8 mouse cellular contexts compared by ENCODE assay signal in the genomic region with DNA sequence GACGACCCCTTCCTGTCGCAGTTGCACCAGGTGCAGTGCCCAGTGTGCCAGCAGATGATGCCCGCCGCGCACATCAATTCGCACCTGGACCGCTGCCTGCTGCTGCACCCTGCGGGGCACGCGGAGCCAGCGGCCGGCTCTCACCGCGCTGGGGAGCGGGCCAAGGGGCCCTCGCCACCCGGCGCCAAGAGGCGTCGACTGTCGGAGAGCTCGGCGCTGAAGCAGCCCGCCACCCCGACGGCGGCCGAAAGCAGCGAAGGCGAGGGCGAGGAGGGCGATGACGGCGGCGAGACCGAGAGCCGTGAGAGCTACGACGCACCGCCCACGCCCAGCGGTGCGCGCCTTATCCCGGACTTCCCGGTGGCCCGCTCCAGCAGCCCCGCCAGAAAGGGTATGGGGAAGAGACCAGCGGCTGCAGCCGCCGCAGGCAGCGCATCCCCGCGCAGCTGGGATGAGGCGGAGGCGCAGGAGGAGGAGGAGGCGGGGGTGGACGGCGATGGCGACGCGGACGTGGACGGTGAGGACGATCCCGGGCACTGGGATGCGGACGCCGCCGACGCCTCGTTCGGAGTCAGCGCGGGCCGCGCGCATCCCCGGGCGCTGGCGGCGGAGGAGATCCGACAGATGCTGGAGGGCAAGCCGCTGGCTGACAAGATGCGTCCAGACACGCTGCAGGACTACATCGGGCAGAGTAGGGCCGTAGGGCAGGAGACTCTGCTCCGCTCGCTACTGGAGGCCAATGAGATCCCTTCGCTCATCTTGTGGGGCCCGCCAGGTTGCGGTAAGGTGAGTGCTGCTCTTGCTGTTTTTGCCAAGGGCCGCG. TPM values are rescaled to one million over a fixed set of nuclear protein-coding genes. Genes with fewer than 3 reads are reported as not detected.
A peak's percentile ranks its signal among the peaks of the same experiment; 100 is the strongest.
DNase-seq lines count a peak whose midpoint lies in the region; ATAC-seq and TF ChIP-seq lines count a peak whose summit lies in the region.

Gene D930007J09Rik, minus strand, starts transcription at position 591 of the 823 bp plus-strand sequence.

- no peak for DNase-seq in CH12.LX (ENCODE audit: extremely low read depth)
- DNase-seq in adrenal gland, postnatal 4 days (ENCODE audit: low spot score in 2 of 2) = peak; percentile 21 to 22
- DNase-seq in embryonic facial prominence, embryonic 14.5 days (ENCODE audit: low spot score) = peak; percentile 42
- peak; percentile 38 to 53 for DNase-seq in layer of hippocampus, adult 18-20 months (ENCODE audit: low spot score in 2 of 2)
- peak; percentile 51 for DNase-seq in lung, adult 2 months
- DNase-seq in thymus, adult 2 months = no peak

- H3K4me3 ChIP-seq in CH12.LX (replicated peaks in 1 of 3; ENCODE audit: low read depth in 2 of 3, low read length in 2 of 3, poor library complexity in 1 of 3) = peak within 1 kb of the TSS; percentile 83 to 99 (median 97)
- peak within 1 kb of the TSS; percentile 86 for H3K4me3 ChIP-seq in embryonic facial prominence, embryonic 14.5 days (ENCODE audit: low read depth, low read length)
- peak within 1 kb of the TSS; percentile 94 for H3K4me3 ChIP-seq in heart, embryonic 16.5 days (ENCODE audit: low read length)
- H3K4me3 ChIP-seq in lung, adult 2 months (replicated peaks; ENCODE audit: extremely low read depth, low read depth, low read length) = peak within 1 kb of the TSS; percentile 74
- peak within 1 kb of the TSS; percentile 81 for H3K4me3 ChIP-seq in olfactory bulb, adult 2 months (ENCODE audit: insufficient read depth, low read depth, low read length)
- peak within 1 kb of the TSS; percentile 66 for H3K4me3 ChIP-seq in thymus, adult 2 months (ENCODE audit: control insufficient read depth, insufficient read depth, low read length)

- TF ChIP-seq CTCF in CH12.LX (conservative IDR thresholded peaks at IDR 0.05 in 1 of 2, IDR thresholded peaks at IDR 0.05 in 1 of 2; ENCODE audit: low read depth in 2 of 2, low read length in 2 of 2) = no peak
- no peak for TF ChIP-seq CTCF in lung, adult 2 months (IDR thresholded peaks at IDR 0.05; ENCODE audit: insufficient read depth, low read length)
- TF ChIP-seq CTCF in olfactory bulb, adult 2 months (IDR thresholded peaks at IDR 0.05; ENCODE audit: insufficient read depth, low read depth, low read length) = no peak
- TF ChIP-seq CTCF in thymus, adult 2 months (IDR thresholded peaks at IDR 0.05; ENCODE audit: borderline replicate concordance, control insufficient read depth, extremely low read depth, insufficient read depth, low read length, poor library complexity) = no peak

- in situ Hi-C loops in CH12.LX (cut with MboI; ENCODE audit: low pct_ligation_motif_present, low pct_unique_long_range_greater_than_20kb, low sequenced_read_pairs) = no loop called here

- no peaks in the 10 kb centered on the region for H3K27me3 ChIP-seq in CH12.LX (replicated peaks)
- H3K27me3 ChIP-seq in embryonic facial prominence, embryonic 14.5 days (replicated peaks; ENCODE audit: control insufficient read depth, insufficient read depth, low read length) = no peaks in the 10 kb centered on the region
- H3K27me3 ChIP-seq in heart, embryonic 16.5 days (ENCODE audit: control insufficient read depth, insufficient read depth, low read length) = no peaks in the 10 kb centered on the region
- no peaks in the 10 kb centered on the region for H3K27me3 ChIP-seq in thymus, adult 2 months (ENCODE audit: control insufficient read depth, insufficient read depth, low read length)

- ATAC-seq in embryonic facial prominence, embryonic 14.5 days (ENCODE audit: low read depth) = peak; percentile 38
- ATAC-seq in heart, embryonic 16.5 days (replicated peaks; ENCODE audit: extremely low read depth, insufficient read depth, low FRiP score) = peak; percentile 33

- H3K36me3 ChIP-seq in CH12.LX (replicated peaks in 1 of 2; ENCODE audit: control insufficient read depth in 1 of 2, insufficient read depth in 1 of 2, low read length in 1 of 2) = peaks cover 12 to 35% of the 10 kb centered on the region in 2 experiments
- peaks cover 17% of the 10 kb centered on the region for H3K36me3 ChIP-seq in embryonic facial prominence, embryonic 14.5 days (ENCODE audit: control insufficient read depth, insufficient read depth, low read length)
- H3K36me3 ChIP-seq in heart, embryonic 16.5 days (ENCODE audit: control insufficient read depth, insufficient read depth) = peaks cover 10% of the 10 kb centered on the region
- peaks cover 11% of the 10 kb centered on the region for H3K36me3 ChIP-seq in thymus, adult 2 months (ENCODE audit: control insufficient read depth, insufficient read depth, low read length)

- 0% methylated on average over 69 of the region's 95 CpGs for WGBS in embryonic facial prominence, embryonic 14.5 days
- under 1% methylated on average over 92 of the region's 95 CpGs for WGBS in heart, embryonic 16.5 days
- under 1% methylated on average over 95 of the region's 95 CpGs for WGBS in lung, adult 2 months
- WGBS in olfactory bulb, adult 2 months = under 1% methylated on average over 91 of the region's 95 CpGs
- WGBS in thymus, adult 2 months = under 1% methylated on average over 95 of the region's 95 CpGs

- H3K4me2 ChIP-seq in CH12.LX (ENCODE audit: insufficient read depth, low read depth, poor library complexity, severe bottlenecking) = peak within 1 kb of the TSS; percentile 97
- H3K4me2 ChIP-seq in embryonic facial prominence, embryonic 14.5 days (ENCODE audit: low read depth, low read length) = peak within 1 kb of the TSS; percentile 89
- peak within 1 kb of the TSS; percentile 79 for H3K4me2 ChIP-seq in heart, embryonic 16.5 days (ENCODE audit: low read depth, low read length)

- dilution Hi-C loops in CH12.LX (cut with MboI; ENCODE audit: extremely low pct_ligation_motif_present, extremely low pct_unique_long_range_greater_than_20kb, low sequenced_read_pairs) = no loop called here

- peaks cover 22% of the 10 kb centered on the region for H3K79me2 ChIP-seq in CH12.LX (replicated peaks; ENCODE audit: control insufficient read depth, extremely low read depth, insufficient read depth, poor library complexity, severe bottlenecking)

- H3K9ac ChIP-seq in CH12.LX (ENCODE audit: insufficient read depth, low read depth) = peak within 1 kb of the TSS; percentile 66
- H3K9ac ChIP-seq in embryonic facial prominence, embryonic 14.5 days (ENCODE audit: low read depth, low read length) = peak within 1 kb of the TSS; percentile 84
- H3K9ac ChIP-seq in heart, embryonic 16.5 days (ENCODE audit: low read length) = peak within 1 kb of the TSS; percentile 93

- peaks cover 3 to 35% of the 10 kb centered on the region in 2 experiments; a peak in 3 of 4 replicates for H3K4me1 ChIP-seq in CH12.LX (ENCODE audit: control insufficient read depth in 1 of 2, insufficient read depth in 2 of 2)
- H3K4me1 ChIP-seq in embryonic facial prominence, embryonic 14.5 days (ENCODE audit: control insufficient read depth, insufficient read depth, low read length) = peaks cover 18% of the 10 kb centered on the region
- peaks cover 30% of the 10 kb centered on the region for H3K4me1 ChIP-seq in heart, embryonic 16.5 days (ENCODE audit: control insufficient read depth, insufficient read depth, low read length)
- H3K4me1 ChIP-seq in lung, adult 2 months (ENCODE audit: control insufficient read depth, insufficient read depth, low read length) = no peaks in the 10 kb centered on the region; the same call in 1 of the 2 replicates
- H3K4me1 ChIP-seq in olfactory bulb, adult 2 months (ENCODE audit: control insufficient read depth, insufficient read depth, low read length) = peaks cover 8% of the 10 kb centered on the region
- peaks cover 7% of the 10 kb centered on the region for H3K4me1 ChIP-seq in thymus, adult 2 months (replicated peaks; ENCODE audit: control insufficient read depth, insufficient read depth, low read length)

- TF ChIP-seq RAD21 in CH12.LX (IDR thresholded peaks at IDR 0.05; ENCODE audit: low read depth, low read length) = no peak

- no peak for TF ChIP-seq EP300 in CH12.LX (IDR thresholded peaks at IDR 0.05; ENCODE audit: low read length)

- peak within 1 kb of the TSS; percentile 16 for H3K27ac ChIP-seq in CH12.LX (ENCODE audit: insufficient read depth, low read depth)
- peak within 1 kb of the TSS; percentile 86 for H3K27ac ChIP-seq in embryonic facial prominence, embryonic 14.5 days (replicated peaks; ENCODE audit: low read depth, low read length)
- peak within 1 kb of the TSS; percentile 81 for H3K27ac ChIP-seq in heart, embryonic 16.5 days (ENCODE audit: low read length)
- peak within 1 kb of the TSS; percentile 81 for H3K27ac ChIP-seq in olfactory bulb, adult 2 months (ENCODE audit: insufficient read depth, low read depth, low read length)
- no peak within 1 kb of the TSS for H3K27ac ChIP-seq in thymus, adult 2 months (ENCODE audit: control insufficient read depth, insufficient read depth, low read length)

- no peak for TF ChIP-seq POLR2A in CH12.LX (IDR thresholded peaks at IDR 0.05; ENCODE audit: low read depth, low read length)
- TF ChIP-seq POLR2A in lung, adult 2 months (IDR thresholded peaks at IDR 0.05; ENCODE audit: borderline replicate concordance, extremely low read depth, low read depth, low read length) = no peak
- TF ChIP-seq POLR2A in olfactory bulb, adult 2 months (IDR thresholded peaks at IDR 0.05; ENCODE audit: insufficient read depth, low read depth, low read length) = no peak
- TF ChIP-seq POLR2A in thymus, adult 2 months (IDR thresholded peaks at IDR 0.05; ENCODE audit: control insufficient read depth, extremely low read depth, insufficient read depth, low read length, poor library complexity) = no peak

- no peaks in the 10 kb centered on the region for H3K9me3 ChIP-seq in CH12.LX (replicated peaks; ENCODE audit: low read length)
- no peaks in the 10 kb centered on the region for H3K9me3 ChIP-seq in embryonic facial prominence, embryonic 14.5 days (ENCODE audit: control insufficient read depth, low read length)
- H3K9me3 ChIP-seq in heart, embryonic 16.5 days (replicated peaks; ENCODE audit: control insufficient read depth, low read length) = no peaks in the 10 kb centered on the region

TF ChIP-seq in CH12.LX, 34 proteins besides CTCF, POLR2A, EP300 and RAD21 (continues in another document):
- peak; percentile 44; the same call in 1 of the 2 replicates for TF ChIP-seq UBTF (IDR thresholded peaks at IDR 0.05; ENCODE audit: low read depth, low read length)
- no peak for TF ChIP-seq IRF4 (IDR thresholded peaks at IDR 0.05; ENCODE audit: low read depth, low read length)
- TF ChIP-seq MAZ (IDR thresholded peaks at IDR 0.05; ENCODE audit: low read depth, low read length) = no peak

RNA-seq across cellular contexts. Expression of gene D930007J09Rik, which starts in this region (rescaled TPM):
- total RNA-seq in CH12.LX (2012; rRNA removed) (14.4 and 14.6 TPM in 2 replicates), CH12.LX (2014; rRNA removed) (not detected in 2 replicates)
- not detected in 2 replicates for polyA plus RNA-seq in CH12.LX (2012; ENCODE audit: insufficient read length, low read depth)
- total RNA-seq in adrenal gland, postnatal 4 days (2021) = not detected
- not detected in 2 replicates for polyA plus RNA-seq in embryonic facial prominence, embryonic 14.5 days (2014; fragmentation: Nextera tagmentation; extraction: Ambion mirVana)
- polyA plus RNA-seq in heart, embryonic 16.5 days (2015; fragmentation: Nextera tagmentation; extraction: Ambion mirVana) = not detected in 2 replicates
- 1 to 10 TPM in 1 of 2 experiments, not detected in 1; 1.7 TPM for total RNA-seq in layer of hippocampus, adult 18-20 months (2021)
- polyA plus RNA-seq in lung, adult 2 months (2012; rRNA removed) = not detected in 2 replicates
- polyA plus RNA-seq in olfactory bulb, adult 2 months (2012; ENCODE audit: insufficient read depth, insufficient read length, low replicate concordance, missing spikeins) = not detected in 2 replicates
- polyA plus RNA-seq in thymus, adult 2 months (2012; rRNA removed) = not detected in 2 replicates

Comparison
In these comparisons a context has a peak if more than half of its experiments do, and no peak if none do; other contexts are left out.
1. Peak in DNase-seq in adrenal gland, postnatal 4 days; RNA of the gene not detected or under 1 TPM.
2. Peak in DNase-seq, ATAC-seq, H3K4me3 ChIP-seq, H3K27ac ChIP-seq, H3K9ac ChIP-seq and H3K4me2 ChIP-seq in embryonic facial prominence, embryonic 14.5 days; RNA of the gene not detected or under 1 TPM.
3. Peak in ATAC-seq, H3K4me3 ChIP-seq, H3K27ac ChIP-seq, H3K9ac ChIP-seq and H3K4me2 ChIP-seq in heart, embryonic 16.5 days; RNA of the gene not detected or under 1 TPM.
4. Peak in DNase-seq and H3K4me3 ChIP-seq in lung, adult 2 months; RNA of the gene not detected or under 1 TPM.
5. DNase-seq: peak in layer of hippocampus, adult 18-20 months (2 of 2); none in CH12.LX (single experiment) and thymus, adult 2 months (single experiment).
6. Peak in every context shown above with its lines, with median percentiles within 50 percentile points of each other: H3K4me2 ChIP-seq, H3K4me3 ChIP-seq and H3K9ac ChIP-seq.